Mouse (Mus musculus) heart, postnatal 14 days (tissue): Measurements from ENCODE around the gene Slc25a42. TPM values are rescaled to one million over a fixed set of nuclear protein-coding genes. Genes with fewer than 3 reads are reported as not detected.

ENCODE experiments used
- DNase-seq, 2 experiments: peaks; one replicate each; pipeline ENCODE4 v3.0.0; 2021 to 2022
- intact Hi-C: fragments of 180-260 bp; cut with DNase I; formaldehyde crosslinking; loops from one replicate; pipeline ENCODE4 v1.15.1; 2025
- total RNA-seq, 2 experiments: library from RNA; stranded (reverse); gene quantifications; 2 replicates each; pipeline ENCODE4 v1.2.3; 2021

Gene Slc25a42
- total RNA-seq, 2 experiments from 2014 or later: 46.4 to 55.4 TPM

- peak in 1 of 2 experiments; percentile 23 for DNase-seq
- intact Hi-C loops: no loop called here
Measured at GRCm38 (mm10) chr8:70174079-70174478, 38.0 kb downstream of the Slc25a42 start.

GRCm38 (mm10) chr8:70173320-70173719 is 38.8 kb downstream of the Slc25a42 start:
- intact Hi-C loops: no loop called here

GRCm38 (mm10) chr8:70172043-70172681 is 39.9 kb downstream of the Slc25a42 start, which contains the start of gene Tmem161a:
Tmem161a (plus strand) TSS chr8:70172356.
- DNase-seq: peak; percentile 90 to 91
- intact Hi-C loops: no loop called here

More at GRCm38 (mm10) chr8:70173320-70173719, 38.8 kb downstream of the Slc25a42 start:
- no peak for DNase-seq

- DNase-seq: no peak
- intact Hi-C loops: loop anchor here (2.0 kb wide), 1 partner anchor 32 kb away; the partner anchor contains the start of genes Borcs8, Mef2b and Rfxank
Measured at GRCm38 (mm10) chr8:70171240-70171639, 40.9 kb downstream of the Slc25a42 start.

GRCm38 (mm10) chr8:70170748-70171147 is 41.4 kb downstream of the Slc25a42 start:
- intact Hi-C loops: loop anchor here (2.0 kb wide), 1 partner anchor 32 kb away; the partner anchor contains the start of genes Borcs8, Mef2b and Rfxank
- DNase-seq: no peak

- DNase-seq: no peak
- intact Hi-C loops: loop anchor here (2.0 kb wide), 1 partner anchor 31 kb away; the partner anchor contains the start of genes Borcs8, Mef2b and Rfxank
Measured at GRCm38 (mm10) chr8:70170116-70170515, 42.0 kb downstream of the Slc25a42 start.

- DNase-seq: peak; percentile 80 to 86
- intact Hi-C loops: loop anchor here (1.0 to 5.0 kb wide), 4 partner anchors 62 to 293 kb away; no protein-coding TSS in a partner anchor
Measured at GRCm38 (mm10) chr8:70166504-70167110, 45.5 kb downstream of the Slc25a42 start.

- intact Hi-C loops: no loop called here
- no peak for DNase-seq
Measured at GRCm38 (mm10) chr8:70163316-70163715, 48.8 kb downstream of the Slc25a42 start.

GRCm38 (mm10) chr8:70160015-70160414 is 52.1 kb downstream of the Slc25a42 start:
- intact Hi-C loops: no loop called here
- DNase-seq: no peak

GRCm38 (mm10) chr8:70159211-70159610 is 52.9 kb downstream of the Slc25a42 start:
- DNase-seq: no peak
- intact Hi-C loops: no loop called here

- peak; percentile 77 to 83 for DNase-seq
- intact Hi-C loops: no loop called here
Measured at GRCm38 (mm10) chr8:70158069-70158853, 53.8 kb downstream of the Slc25a42 start.

GRCm38 (mm10) chr8:70157240-70157800 is 54.8 kb downstream of the Slc25a42 start:
- intact Hi-C loops: no loop called here

GRCm38 (mm10) chr8:70152537-70153257 is 59.4 kb downstream of the Slc25a42 start:
- intact Hi-C loops: no loop called here
- peak; percentile 68 to 75 for DNase-seq

More at GRCm38 (mm10) chr8:70157240-70157800, 54.8 kb downstream of the Slc25a42 start:
- no peak for DNase-seq

- DNase-seq: no peak
- intact Hi-C loops: no loop called here
Measured at GRCm38 (mm10) chr8:70150158-70150557, 61.9 kb downstream of the Slc25a42 start.

GRCm38 (mm10) chr8:70147678-70148607 is 64.2 kb downstream of the Slc25a42 start:
- intact Hi-C loops: no loop called here
- no peak for DNase-seq

GRCm38 (mm10) chr8:70139981-70140380 is 72.1 kb downstream of the Slc25a42 start:
- DNase-seq: no peak
- intact Hi-C loops: loop anchor here (2.0 kb wide), 1 partner anchor 31 kb away; no protein-coding TSS in a partner anchor

- DNase-seq: peak; percentile 98 to 99
- intact Hi-C loops: loop anchor here (2.0 kb wide), 1 partner anchor 32 kb away; no protein-coding TSS in a partner anchor
Measured at GRCm38 (mm10) chr8:70139026-70139857, 72.9 kb downstream of the Slc25a42 start, which contains the start of the genes Rfxank, Borcs8 and Mef2b. Rfxank (minus strand) TSS chr8:70139154. Borcs8 (plus strand) TSS chr8:70139499. Mef2b (plus strand) TSS chr8:70139711.
